Mouse (Mus musculus): ENCODE measurements at regions not wholly inside any gene's neighbourhood (a gene's known extent, or its start where the extent isn't known, plus 50 kb on each side); places are given as distances from the start of the nearest gene placed in this dataset.
A peak's percentile ranks its signal among the peaks of the same experiment; 100 is the strongest.

- DNase-seq (ENCODE audit: low read depth, low spot score): no peak
Observed at GRCm38 (mm10) chr15:56979353-56979752, 498.1 kb downstream of the Slc22a22 start.

DNA sequence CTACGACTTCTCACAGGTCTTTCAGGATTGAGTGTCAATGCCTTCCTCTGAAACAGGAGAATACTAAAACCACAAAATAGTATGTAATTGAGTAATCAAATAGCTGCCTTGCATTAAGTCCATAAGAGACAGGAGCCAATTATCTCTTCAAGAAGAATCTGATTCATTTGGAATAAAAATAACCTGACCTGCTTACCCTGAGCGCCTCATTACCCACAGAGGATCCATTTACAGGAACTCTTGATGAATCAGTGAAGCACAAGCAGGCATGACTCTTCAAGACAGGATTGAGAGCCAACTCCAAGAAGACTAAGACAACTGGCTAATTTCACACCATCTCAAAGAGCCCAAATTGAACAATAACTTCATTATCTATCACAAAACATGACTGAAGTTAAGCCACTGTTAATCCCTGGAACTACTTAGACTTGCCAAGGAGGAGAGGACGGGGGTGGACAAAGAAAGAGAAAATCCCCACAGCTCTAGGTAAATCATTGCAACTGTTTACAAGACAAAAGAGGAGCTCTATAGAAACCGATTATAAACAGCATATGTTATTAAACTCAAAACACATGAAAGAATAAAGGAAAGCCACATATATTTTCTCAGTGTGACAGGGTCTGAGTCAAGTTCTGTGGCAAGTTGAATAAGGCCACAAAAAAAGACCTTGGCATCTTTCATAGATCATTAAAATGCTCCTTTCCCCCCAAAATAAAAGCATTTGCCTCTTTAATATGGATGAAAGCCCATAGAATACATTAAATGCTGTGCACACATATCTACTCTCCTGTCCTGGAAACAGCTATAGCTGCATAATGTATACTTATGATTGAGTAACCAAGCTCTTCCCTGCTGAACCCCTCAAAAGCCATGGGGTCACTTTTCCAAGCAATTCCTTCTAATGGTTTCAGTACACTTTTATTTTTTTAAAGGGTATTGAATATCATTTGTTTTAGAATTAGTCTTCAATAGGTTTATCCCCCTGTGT, 501.7 kb downstream of the Slc22a22 start:
- DNase-seq (ENCODE audit: low read depth, low spot score): no peak

GRCm38 (mm10) chr15:56970140-56970539, 507.3 kb downstream of the Slc22a22 start:
- DNase-seq (ENCODE audit: low read depth, low spot score): no peak

GRCm38 (mm10) chr15:56956356-56956755, 521.1 kb downstream of the Slc22a22 start:
- DNase-seq (ENCODE audit: low read depth, low spot score): no peak

GRCm38 (mm10) chr15:56952176-56952575, 525.2 kb downstream of the Slc22a22 start:
- DNase-seq (ENCODE audit: low read depth, low spot score): no peak

GRCm38 (mm10) chr15:56950824-56951223, 526.6 kb downstream of the Slc22a22 start:
- no peak for DNase-seq (ENCODE audit: low read depth, low spot score)

- DNase-seq (ENCODE audit: low read depth, low spot score): no peak
Observed at GRCm38 (mm10) chr15:56940891-56941290, 536.5 kb downstream of the Slc22a22 start.

GRCm38 (mm10) chr15:56896553-56896952, 580.9 kb downstream of the Slc22a22 start:
- DNase-seq (ENCODE audit: low read depth, low spot score): no peak

DNA sequence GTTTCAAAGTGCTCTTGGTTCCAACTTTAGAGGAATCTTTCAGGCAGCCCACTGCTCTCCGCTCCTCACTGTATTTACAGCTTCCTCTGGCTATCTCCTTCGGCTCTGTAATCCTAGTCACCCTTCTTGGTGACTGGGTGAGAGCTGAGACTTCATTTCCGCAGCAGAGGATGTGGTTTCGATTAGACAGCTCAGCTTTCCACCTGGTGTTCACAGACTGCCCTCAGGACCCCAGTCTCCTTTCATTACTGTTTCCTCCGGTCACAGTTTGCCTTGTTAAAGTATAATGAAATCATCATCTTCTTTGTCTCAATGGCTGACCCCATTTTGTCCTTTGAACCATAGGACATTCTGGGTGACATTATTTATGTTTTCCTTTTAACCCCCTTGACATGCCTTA, 595.9 kb downstream of the Slc22a22 start:
- DNase-seq (ENCODE audit: low read depth, low spot score): no peak

DNA sequence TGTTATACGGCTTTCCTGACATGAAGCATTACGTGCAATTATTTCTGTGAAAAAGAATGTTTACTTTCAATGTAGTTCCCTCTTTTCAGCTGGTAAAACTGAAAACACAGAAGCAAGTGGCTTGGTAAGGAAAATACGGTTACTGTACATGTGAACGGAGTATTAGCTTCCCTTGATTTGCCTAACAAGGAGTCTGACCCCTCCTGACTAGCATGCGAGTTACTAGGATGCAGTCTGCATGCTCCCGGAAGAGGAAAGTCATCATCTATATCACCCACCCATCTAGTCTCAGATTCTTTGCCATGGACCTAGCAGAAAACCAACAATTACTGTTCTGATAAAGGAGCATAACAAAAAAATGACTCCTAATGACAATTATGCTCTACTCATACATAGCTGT, 611.5 kb downstream of the Slc22a22 start:
- no peak for DNase-seq (ENCODE audit: low read depth, low spot score)

DNA sequence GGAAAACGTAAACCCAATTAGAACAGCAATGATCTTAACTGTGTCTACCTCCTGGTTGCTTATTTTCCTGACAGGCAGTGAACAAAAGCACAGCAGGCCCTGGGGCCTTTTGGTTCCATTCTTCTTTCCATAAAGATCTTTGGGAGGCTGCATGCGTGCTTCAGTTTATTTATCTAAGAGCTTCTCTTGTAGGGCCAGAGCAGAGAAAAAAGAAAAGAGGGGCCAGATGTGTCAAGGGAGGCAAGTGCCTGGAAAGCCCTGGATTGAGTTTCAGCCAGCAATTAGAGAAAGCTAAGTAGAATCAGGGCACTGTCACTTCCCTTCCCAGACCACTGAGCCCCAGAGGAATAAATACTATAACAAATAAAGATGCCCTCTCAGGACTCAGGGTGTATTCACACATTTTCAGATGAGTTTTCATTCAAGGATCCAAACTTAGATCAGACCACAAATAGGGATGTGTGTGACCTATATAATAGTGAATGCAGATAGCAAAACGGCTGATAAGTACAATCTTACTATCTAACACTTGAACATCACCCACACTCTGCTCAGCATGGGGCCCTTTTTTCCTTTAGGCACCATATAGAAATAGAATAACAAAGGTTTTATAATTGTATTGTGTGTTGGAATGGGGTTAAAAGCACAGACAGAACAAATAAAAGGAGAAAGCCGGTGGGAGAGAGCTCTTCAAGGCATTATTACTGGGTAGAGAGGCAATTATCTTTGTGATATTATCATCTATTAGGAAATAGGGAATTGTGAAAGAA, 612.2 kb downstream of the Slc22a22 start:
- DNase-seq (ENCODE audit: low read depth, low spot score): no peak

GRCm38 (mm10) chr15:56858627-56859334, 618.6 kb downstream of the Slc22a22 start:
- DNase-seq (ENCODE audit: low read depth, low spot score): peak; percentile 15

- no peak for DNase-seq (ENCODE audit: low read depth, low spot score)
Observed at GRCm38 (mm10) chr15:56858134-56858533, 619.3 kb downstream of the Slc22a22 start.

DNA sequence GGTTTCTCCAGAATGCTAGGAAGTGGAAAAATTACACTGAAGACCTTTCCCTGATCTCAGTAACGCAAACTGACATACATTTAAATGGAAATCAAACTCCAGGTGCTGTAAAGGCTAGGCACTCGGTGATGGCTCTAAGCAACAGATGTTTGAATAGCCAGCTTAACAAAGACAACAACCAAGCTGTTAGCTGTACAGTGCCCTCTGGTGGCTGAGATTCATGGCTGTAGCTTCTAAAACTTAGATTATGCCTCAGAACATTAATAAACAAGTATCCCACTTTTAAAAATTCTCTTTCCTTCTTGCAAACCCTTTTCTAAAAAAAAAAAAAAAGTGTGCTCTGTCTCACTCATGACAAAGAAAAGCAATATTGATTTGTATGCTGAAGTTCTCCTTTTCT, 621.4 kb downstream of the Slc22a22 start:
- peak; percentile 19 for DNase-seq (ENCODE audit: low read depth, low spot score)

- DNase-seq (ENCODE audit: low read depth, low spot score): no peak
Observed at GRCm38 (mm10) chr15:56853106-56853505, 624.3 kb downstream of the Slc22a22 start.

DNA sequence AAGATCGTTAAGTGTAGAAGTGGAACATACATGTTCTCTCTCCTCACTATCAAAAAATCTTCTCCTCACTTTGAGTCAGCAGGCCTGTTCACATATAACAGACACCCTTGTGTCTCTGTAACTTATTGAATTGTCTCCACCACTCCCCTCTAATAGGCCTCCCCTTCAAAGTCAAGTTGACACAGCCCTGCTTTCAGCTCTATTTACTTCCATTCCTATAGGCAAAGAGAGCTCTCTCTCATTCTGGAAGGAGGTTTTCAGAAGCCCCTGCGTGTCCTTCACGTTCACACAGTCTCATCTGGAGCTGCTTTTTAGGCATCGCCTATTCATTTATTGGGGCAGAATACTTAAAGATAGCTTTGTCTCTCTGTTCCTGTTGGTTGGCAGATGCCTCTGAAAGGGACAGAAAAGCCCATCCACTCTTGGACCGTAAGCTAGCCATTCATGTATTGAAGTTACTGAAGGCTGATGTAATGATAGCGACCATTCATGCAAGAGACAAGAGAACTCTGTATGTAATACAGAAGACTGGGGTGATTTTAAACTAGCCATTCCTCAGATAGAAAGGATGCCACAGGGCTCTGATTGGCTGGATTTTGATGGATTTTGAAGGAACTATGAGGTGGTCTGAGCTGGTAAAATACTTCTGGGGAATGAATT, 629.8 kb downstream of the Slc22a22 start:
- DNase-seq (ENCODE audit: low read depth, low spot score): no peak

DNA sequence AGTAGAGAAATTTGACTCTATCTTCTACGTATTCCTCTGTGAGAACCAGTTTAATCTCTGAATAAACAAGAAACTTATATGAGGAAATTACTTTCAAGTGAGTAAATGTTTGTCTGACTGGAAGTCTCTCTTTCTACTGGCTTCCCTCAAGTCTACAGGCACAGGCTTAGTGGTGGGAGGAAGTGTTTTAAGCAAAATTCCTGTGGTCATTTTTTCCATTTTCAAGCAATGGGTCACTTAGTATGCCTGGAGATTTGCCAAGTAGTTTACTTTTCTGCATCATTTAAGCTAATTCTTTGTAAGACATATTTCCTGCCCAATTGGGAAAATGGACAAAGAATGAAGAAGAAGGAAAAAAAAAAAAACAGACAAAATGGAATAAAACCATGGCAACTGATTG, 632.9 kb downstream of the Slc22a22 start:
- DNase-seq (ENCODE audit: low read depth, low spot score): no peak

DNA sequence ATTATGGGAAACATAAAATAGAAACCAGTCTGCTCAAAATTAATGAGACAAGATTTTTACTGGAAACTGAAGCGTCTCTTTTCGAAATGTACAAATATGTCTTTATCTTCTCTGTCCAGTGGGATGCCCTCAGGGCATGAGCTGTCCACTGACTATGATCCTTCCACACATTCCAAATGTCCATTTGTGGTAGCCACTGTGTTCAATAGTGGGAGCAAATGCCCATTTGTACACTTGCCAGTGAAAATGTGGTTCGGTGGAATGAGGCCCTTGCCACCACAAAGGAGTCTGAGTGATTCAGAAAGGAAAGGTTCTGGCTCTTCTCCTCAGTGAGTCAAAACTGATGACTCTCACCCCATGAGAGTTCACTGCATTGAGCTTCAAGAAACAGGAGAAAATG, 635.9 kb downstream of the Slc22a22 start:
- no peak for DNase-seq (ENCODE audit: low read depth, low spot score)

DNA sequence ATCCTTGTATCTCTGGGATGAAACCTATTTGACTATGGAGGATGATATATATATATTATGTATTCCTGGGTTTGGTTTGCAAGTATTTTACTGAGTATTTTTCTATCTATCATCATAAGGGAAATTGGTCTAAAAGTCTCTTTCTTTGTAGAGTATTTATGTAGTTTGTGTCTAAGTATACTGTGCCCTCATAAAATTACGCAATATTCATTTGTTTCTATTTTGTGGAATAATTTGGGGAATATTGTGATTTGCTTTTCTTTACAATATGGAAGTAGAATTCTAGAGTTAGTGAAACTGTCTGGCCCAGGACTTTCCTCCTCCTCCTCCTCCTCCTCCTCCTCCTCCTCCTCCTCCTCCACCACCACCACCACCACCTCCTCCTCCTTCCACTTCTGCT, 640.1 kb downstream of the Slc22a22 start:
- DNase-seq (ENCODE audit: low read depth, low spot score): no peak

- DNase-seq (ENCODE audit: low read depth, low spot score): no peak
Observed at GRCm38 (mm10) chr15:56834621-56835020, 642.8 kb downstream of the Slc22a22 start.

DNA sequence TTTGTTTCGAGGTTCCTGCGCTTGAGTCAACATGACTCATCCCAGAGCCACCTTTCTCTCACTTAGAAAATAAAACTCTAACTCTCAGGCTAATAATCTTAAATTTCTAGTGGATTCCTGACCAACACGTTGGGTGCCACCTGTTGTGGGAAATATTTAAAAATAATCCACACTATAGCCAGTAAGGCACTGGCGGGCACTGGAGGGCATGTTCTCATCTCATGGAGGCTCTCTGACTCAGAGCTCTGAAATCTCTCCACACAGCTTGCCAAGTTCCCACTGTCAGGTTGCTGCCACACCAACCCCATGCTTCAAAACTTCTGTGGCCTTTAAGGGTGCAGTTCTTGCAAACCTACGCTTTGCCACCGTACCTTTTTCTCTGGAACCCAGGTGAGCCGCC, 644.8 kb downstream of the Slc22a22 start:
- DNase-seq (ENCODE audit: low read depth, low spot score): no peak

Measured in telencephalon, adult 2 months (tissue).